In the genomic region with DNA sequence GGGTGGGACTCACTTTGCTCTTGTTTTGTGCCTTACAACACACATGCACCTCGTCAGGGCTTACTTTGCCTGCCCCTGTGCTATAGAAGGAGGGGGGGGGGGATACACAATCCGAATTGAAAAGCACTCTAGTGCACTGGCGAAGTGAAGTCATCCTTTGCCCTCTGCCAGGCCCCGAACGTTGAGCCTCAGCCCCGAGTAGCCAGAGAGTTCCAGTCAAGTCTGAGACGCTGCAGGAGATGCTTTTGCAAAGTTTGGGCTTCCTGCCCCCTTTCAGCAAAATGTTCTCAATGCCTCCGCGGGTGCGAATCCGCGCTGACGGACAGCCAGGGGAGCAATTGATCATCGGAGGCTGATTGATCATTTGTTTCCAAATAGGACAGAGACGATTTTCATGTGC, we compare ENCODE assay signal across 7 mouse cellular contexts. TPM values are rescaled to one million over a fixed set of nuclear protein-coding genes. Genes with fewer than 3 reads are reported as not detected.
DNase-seq lines count a peak whose midpoint lies in the region; ATAC-seq lines count a peak whose summit lies in the region.

No protein-coding gene starts in this region.

- H3K27me3 ChIP-seq in liver, embryonic 11.5 days (replicated peaks; ENCODE audit: control insufficient read depth, insufficient read depth, low read length) = peaks cover 88% of the 10 kb centered on the region
- H3K27me3 ChIP-seq in heart, embryonic 16.5 days (ENCODE audit: control insufficient read depth, insufficient read depth, low read length) = peaks cover 58% of the 10 kb centered on the region
- H3K27me3 ChIP-seq in midbrain, embryonic 10.5 days (ENCODE audit: low read depth, poor library complexity, severe bottlenecking) = peaks cover 57% of the 10 kb centered on the region

- DNase-seq in liver, embryonic 11.5 days (ENCODE audit: low spot score) = no peak
- no peak for DNase-seq in liver
- DNase-seq in embryo, embryonic 11 days = peak; percentile 62
- peak; percentile 66 for DNase-seq in midbrain, embryonic 10.5 days (ENCODE audit: low spot score)
- no peak for DNase-seq in thymus, adult 18-20 months
- DNase-seq in B cell, adult 2 months = no peak

- H3K4me3 ChIP-seq in liver, embryonic 11.5 days (ENCODE audit: low read depth, low read length) = peak overlapping the region; percentile 53
- H3K4me3 ChIP-seq in heart, embryonic 16.5 days (ENCODE audit: low read length) = peak overlapping the region; percentile 56
- peak overlapping the region; percentile 91 for H3K4me3 ChIP-seq in midbrain, embryonic 10.5 days

- no peaks in the 10 kb centered on the region for H3K9me3 ChIP-seq in liver, embryonic 11.5 days (ENCODE audit: control insufficient read depth, low read length)
- no peaks in the 10 kb centered on the region for H3K9me3 ChIP-seq in heart, embryonic 16.5 days (replicated peaks; ENCODE audit: control insufficient read depth, low read length)
- H3K9me3 ChIP-seq in midbrain, embryonic 10.5 days (replicated peaks) = no peaks in the 10 kb centered on the region

- 1% methylated on average over 15 of the region's 15 CpGs for WGBS in liver, embryonic 11.5 days
- 1% methylated on average over 15 of the region's 15 CpGs for WGBS in heart, embryonic 16.5 days
- WGBS in midbrain, embryonic 10.5 days = under 1% methylated on average over 15 of the region's 15 CpGs

- H3K4me1 ChIP-seq in liver, embryonic 11.5 days (replicated peaks; ENCODE audit: control insufficient read depth, insufficient read depth, low read length) = no peaks in the 10 kb centered on the region
- peaks cover 27% of the 10 kb centered on the region for H3K4me1 ChIP-seq in heart, embryonic 16.5 days (ENCODE audit: control insufficient read depth, insufficient read depth, low read length)
- H3K4me1 ChIP-seq in midbrain, embryonic 10.5 days = peaks cover 57% of the 10 kb centered on the region

- no peak overlapping the region for H3K9ac ChIP-seq in liver, embryonic 11.5 days (ENCODE audit: low read depth, low read length)
- H3K9ac ChIP-seq in heart, embryonic 16.5 days (ENCODE audit: low read length) = peak overlapping the region; percentile 47; the same call in 1 of the 2 replicates

- ATAC-seq in liver, embryonic 11.5 days (replicated peaks; ENCODE audit: low FRiP score) = no peak
- ATAC-seq in heart, embryonic 16.5 days (replicated peaks; ENCODE audit: extremely low read depth, insufficient read depth, low FRiP score) = no peak

- H3K4me2 ChIP-seq in liver, embryonic 11.5 days = peak overlapping the region; percentile 73
- H3K4me2 ChIP-seq in heart, embryonic 16.5 days (ENCODE audit: low read depth, low read length) = peak overlapping the region; percentile 94

- no peak overlapping the region for H3K27ac ChIP-seq in liver, embryonic 11.5 days (ENCODE audit: low read depth, low read length)
- no peak overlapping the region for H3K27ac ChIP-seq in heart, embryonic 16.5 days (ENCODE audit: low read length)
- peak overlapping the region; percentile 98 for H3K27ac ChIP-seq in midbrain, embryonic 10.5 days (replicated peaks)

- H3K36me3 ChIP-seq in liver, embryonic 11.5 days (ENCODE audit: control insufficient read depth, insufficient read depth, low read length) = no peaks in the 10 kb centered on the region
- no peaks in the 10 kb centered on the region for H3K36me3 ChIP-seq in heart, embryonic 16.5 days (ENCODE audit: control insufficient read depth, insufficient read depth)
- H3K36me3 ChIP-seq in midbrain, embryonic 10.5 days = no peaks in the 10 kb centered on the region

RNA-seq across cellular contexts. Expression of gene Npas3, which starts 0.3 kb away (rescaled TPM):
- 2.0 and 2.6 TPM in 2 replicates for polyA plus RNA-seq in liver, embryonic 11.5 days (2014; fragmentation: Nextera tagmentation; extraction: Ambion mirVana)
- polyA plus RNA-seq in heart, embryonic 16.5 days (2015; fragmentation: Nextera tagmentation; extraction: Ambion mirVana) = 0.49 and 0.76 TPM in 2 replicates
- polyA plus RNA-seq in midbrain, embryonic 10.5 days (2016; fragmentation: Nextera tagmentation; extraction: Ambion mirVana) = 9.2 and 13.9 TPM in 2 replicates

Comparison
In these comparisons a context has a peak if more than half of its experiments do, and no peak if none do; other contexts are left out.
1. DNase-seq: peak in embryo, embryonic 11 days (single experiment) and midbrain, embryonic 10.5 days (single experiment); none in liver, embryonic 11.5 days (single experiment), liver (single experiment), thymus, adult 18-20 months (0 of 2) and B cell, adult 2 months (0 of 2).
2. Peak in every context shown above with its lines, with median percentiles within 50 percentile points of each other: H3K4me3 ChIP-seq.